Mouse (Mus musculus): Measurements from ENCODE around the gene Nme7.

- TF ChIP-seq EP300 (IDR thresholded peaks at IDR 0.05; ENCODE audit: low read length) (0 out of 2 replicates have a peak, but pooled peaks have one; percentile 9), CTCF (conservative IDR thresholded peaks at IDR 0.05 in 1 of 2, IDR thresholded peaks at IDR 0.05 in 1 of 2; ENCODE audit: low read depth in 2 of 2, low read length in 2 of 2) (no peak), USF1 (IDR thresholded peaks at IDR 0.05; ENCODE audit: low read depth, low read length) (no peak), ZNF384 (IDR thresholded peaks at IDR 0.05; ENCODE audit: low read depth, low read length) (no peak), CHD2 (IDR thresholded peaks at IDR 0.05; ENCODE audit: low read length) (no peak), MAFK (IDR thresholded peaks at IDR 0.05; ENCODE audit: insufficient replicate concordance, low read length) (no peak)
Measured at GRCm38 (mm10) chr1:164383621-164384020, 79.7 kb downstream of the Nme7 start.

All from CH12.LX (cell line).